Mouse (Mus musculus): ENCODE measurements around the gene Dnajc6. TPM values are rescaled to one million over a fixed set of nuclear protein-coding genes. Genes with fewer than 3 reads are reported as not detected.

Dnajc6 gene
- not detected for total RNA-seq (2023)

GRCm38 (mm10) chr4:101496534-101497237 lies at the start of gene Dnajc6:
Gene Dnajc6 (plus strand): TSS chr4:101496648.

GRCm38 (mm10) chr4:101647196-101647905 lies 150.9 kb downstream of the Dnajc6 start, which contains the start of gene Leprot:
Gene Leprot (plus strand): TSS chr4:101647718.

Other genes with a start within 250 kb of the Dnajc6 start
- 100 to 1,000 TPM; 331 to 360 TPM for gene Jak1, start 231.4 kb upstream of the Dnajc6 start, total RNA-seq (2023)
- gene Ak4, start 77.4 kb upstream of the Dnajc6 start, total RNA-seq (2023), result under 1 TPM in 1 of 2 experiments, not detected in 1; 0.17 TPM
- 10 to 100 TPM; 27.3 to 27.9 TPM for gene Leprot, start 151.1 kb downstream of the Dnajc6 start, total RNA-seq (2023)
- gene Lepr, start 220.8 kb downstream of the Dnajc6 start, total RNA-seq (2023), result not detected